Mouse (Mus musculus) hindbrain, embryonic 15.5 days (tissue): ENCODE results near the gene Tspo2. TPM values are rescaled to one million over a fixed set of nuclear protein-coding genes. Genes with fewer than 3 reads are reported as not detected.
"Not testable (repeated sequence)": the region's sequence is repeated elsewhere in the genome, so short reads cannot be mapped to it uniquely, and the experiment has no call there.

Experiments used
- ATAC-seq: fragments of 200-750 bp; cut with Nextera tagmentation; 2 replicates; pipeline ENCODE4 v1.8.0; 2017; ENCODE audit warnings: low read depth, moderate number of reproducible peaks, moderate TSS enrichment; ENCODE audit not compliant: low FRiP score
- H3K27ac ChIP-seq: fragments of 300-500 bp; sonication (generic); replicated peaks from 2 replicates; pipeline ENCODE4 v1.5.1; 2015; ENCODE audit warnings: mild to moderate bottlenecking, inconsistent platforms
- H3K27me3 ChIP-seq: fragments of 300-500 bp; sonication (generic); 2 replicates; pipeline ENCODE4 v1.6.1; 2015; ENCODE audit warnings: control low read depth, inconsistent platforms
- H3K36me3 ChIP-seq: fragments of 300-500 bp; sonication (generic); 2 replicates; pipeline ENCODE4 v1.6.1; 2015; ENCODE audit warnings: control low read depth, inconsistent platforms
- H3K4me1 ChIP-seq: fragments of 300-500 bp; sonication (generic); replicated peaks from 2 replicates; pipeline ENCODE4 v1.6.1; 2015; ENCODE audit warnings: control low read depth, inconsistent platforms
- H3K4me2 ChIP-seq: fragments of 300-500 bp; sonication (generic); 2 replicates; pipeline ENCODE4 v1.6.1; 2015; ENCODE audit warnings: moderate library complexity, mild to moderate bottlenecking, inconsistent platforms
- H3K4me3 ChIP-seq: fragments of 300-500 bp; sonication (generic); 2 replicates; pipeline ENCODE4 v1.5.1; 2015; ENCODE audit warnings: mild to moderate bottlenecking, inconsistent platforms
- H3K9ac ChIP-seq: fragments of 300-500 bp; sonication (generic); 2 replicates; pipeline ENCODE4 v1.6.1; 2015; ENCODE audit warnings: inconsistent platforms
- H3K9me3 ChIP-seq: fragments of 300-500 bp; sonication (generic); 2 replicates; pipeline ENCODE4 v1.6.1; 2016; ENCODE audit warnings: control low read depth, inconsistent platforms
- WGBS: fragments of 180-500 bp; shearing (Covaris S2); methylation state at CpG from one replicate; pipeline ENCODE4 v1.1.7; 2015; 5-methylcytosine and 5-hydroxymethylcytosine counted together
- polyA plus RNA-seq: library from polyadenylated mRNA; unstranded; fragments of >200 nt; fragmentation: Nextera tagmentation; extraction: Ambion mirVana; gene quantifications from 2 replicates; pipeline ENCODE4 v1.2.1, GENCODE M21; 2015

The Tspo2 gene
- 1.2 and 1.8 TPM in 2 replicates for polyA plus RNA-seq

DNA sequence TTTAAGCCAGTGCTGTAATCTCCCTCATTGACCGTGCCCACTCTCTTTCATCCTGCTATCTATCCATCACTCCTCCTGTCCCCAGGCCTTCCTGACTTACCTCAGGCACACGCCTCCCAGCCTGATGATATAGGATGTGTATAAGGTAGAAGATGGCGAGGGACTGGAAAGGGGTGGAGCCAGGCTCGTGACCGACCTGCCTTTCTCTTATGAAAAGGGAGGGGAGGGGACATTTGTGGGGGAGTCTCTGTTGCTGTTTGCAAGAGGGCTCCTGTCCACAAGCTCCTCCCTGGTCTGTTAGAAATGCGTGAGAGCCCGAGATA is at the start of gene Tspo2:
Tspo2 (minus strand) TSS at position 170 of the 323 bp plus-strand sequence.
- WGBS: 63% methylated on average over 7 of the region's 7 CpGs
- H3K9ac ChIP-seq: no peak within 1 kb of the TSS
- no peaks in the 10 kb centered on the region for H3K9me3 ChIP-seq
- no peaks in the 10 kb centered on the region for H3K27me3 ChIP-seq
- no peak within 1 kb of the TSS for H3K4me2 ChIP-seq
- no peak within 1 kb of the TSS for H3K4me3 ChIP-seq
- H3K4me1 ChIP-seq: 0 out of 2 replicates have a peak, but pooled peaks cover 3% of the 10 kb centered on the region
- no peak within 1 kb of the TSS for H3K27ac ChIP-seq
- no peaks in the 10 kb centered on the region for H3K36me3 ChIP-seq
- ATAC-seq: no peak

DNA sequence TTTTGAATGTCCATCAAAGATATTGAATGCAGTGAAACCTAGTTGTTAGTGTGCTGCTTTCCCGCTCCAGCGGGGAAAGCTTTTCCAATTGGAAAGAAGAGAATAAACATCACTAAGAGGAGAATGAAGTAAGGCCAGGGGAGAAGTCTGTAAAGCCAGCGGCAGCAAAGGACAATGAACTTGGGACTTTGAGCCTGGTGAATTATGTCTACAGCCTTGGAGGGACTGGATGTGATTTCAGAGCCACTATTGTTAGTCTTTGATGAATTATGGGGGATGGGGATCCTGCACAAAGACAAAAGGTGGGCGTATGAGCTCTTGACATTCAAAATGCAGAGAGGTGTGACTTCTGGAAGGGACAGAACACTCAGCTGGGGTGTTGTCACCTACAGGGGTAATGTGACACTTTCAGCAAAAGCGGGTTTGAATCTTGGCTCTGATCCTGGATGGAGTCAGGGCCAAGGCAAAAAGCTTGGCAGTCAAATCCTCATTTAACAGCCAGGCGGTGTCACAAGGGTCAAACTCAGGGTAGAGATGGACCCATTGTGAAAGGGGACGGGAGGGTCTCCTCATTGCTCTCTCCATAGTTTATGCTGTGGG is 49.6 kb upstream of the Tspo2 start:
- no peaks in the 10 kb centered on the region for H3K36me3 ChIP-seq
- 72% methylated on average over 7 of the region's 7 CpGs for WGBS
- no peaks in the 10 kb centered on the region for H3K27me3 ChIP-seq
- peaks cover 12% of the 10 kb centered on the region for H3K4me1 ChIP-seq
- H3K9me3 ChIP-seq: no peaks in the 10 kb centered on the region
- no peak overlapping the region for H3K4me3 ChIP-seq
- no peak overlapping the region for H3K27ac ChIP-seq
- H3K9ac ChIP-seq: no peak overlapping the region
- H3K4me2 ChIP-seq: no peak overlapping the region
- no peak for ATAC-seq

GRCm38 (mm10) chr17:48497986-48498385 is 46.7 kb upstream of the Tspo2 start:
- Histone ChIP-seq H3K4me3 (no peak overlapping the region), H3K4me2 (no peak overlapping the region), H3K9me3 (no peaks in the 10 kb centered on the region), H3K27ac (no peak overlapping the region), H3K9ac (no peak overlapping the region), H3K4me1 (no peaks in the 10 kb centered on the region), H3K27me3 (no peaks in the 10 kb centered on the region), H3K36me3 (no peaks in the 10 kb centered on the region)
- no peak for ATAC-seq
- WGBS: 89% methylated on average over 3 of the region's 3 CpGs

GRCm38 (mm10) chr17:48493986-48494385 is 42.7 kb upstream of the Tspo2 start:
- 61% methylated on average over 8 of the region's 8 CpGs for WGBS
- H3K4me3 ChIP-seq: no peak overlapping the region
- no peaks in the 10 kb centered on the region for H3K4me1 ChIP-seq
- no peak overlapping the region for H3K9ac ChIP-seq
- no peak overlapping the region for H3K27ac ChIP-seq
- H3K4me2 ChIP-seq: no peak overlapping the region
- no peaks in the 10 kb centered on the region for H3K36me3 ChIP-seq
- no peak for ATAC-seq
- no peaks in the 10 kb centered on the region for H3K27me3 ChIP-seq
- H3K9me3 ChIP-seq: no peaks in the 10 kb centered on the region

DNA sequence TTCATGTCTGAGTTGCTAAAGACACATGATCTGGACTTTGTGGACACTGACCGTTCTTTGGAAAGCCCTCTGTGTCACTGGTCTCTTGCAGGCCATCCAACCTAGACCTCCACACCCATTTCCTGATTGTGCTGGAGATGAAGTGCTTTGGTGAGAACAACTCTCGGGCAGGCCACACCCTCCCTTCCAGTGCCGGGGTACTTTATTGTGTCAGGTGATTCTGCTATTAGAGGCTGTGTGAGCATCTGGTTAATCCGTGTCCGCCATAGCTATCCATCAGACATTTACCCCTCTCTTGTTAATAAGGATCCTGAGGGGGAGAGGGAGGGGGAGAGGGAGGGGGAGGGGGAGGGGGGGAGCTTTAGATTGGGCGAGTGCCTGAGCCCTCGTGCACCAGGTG is 42.3 kb upstream of the Tspo2 start:
- no peak overlapping the region for H3K27ac ChIP-seq
- WGBS: 50% methylated on average over 7 of the region's 7 CpGs
- no peak for ATAC-seq

DNA sequence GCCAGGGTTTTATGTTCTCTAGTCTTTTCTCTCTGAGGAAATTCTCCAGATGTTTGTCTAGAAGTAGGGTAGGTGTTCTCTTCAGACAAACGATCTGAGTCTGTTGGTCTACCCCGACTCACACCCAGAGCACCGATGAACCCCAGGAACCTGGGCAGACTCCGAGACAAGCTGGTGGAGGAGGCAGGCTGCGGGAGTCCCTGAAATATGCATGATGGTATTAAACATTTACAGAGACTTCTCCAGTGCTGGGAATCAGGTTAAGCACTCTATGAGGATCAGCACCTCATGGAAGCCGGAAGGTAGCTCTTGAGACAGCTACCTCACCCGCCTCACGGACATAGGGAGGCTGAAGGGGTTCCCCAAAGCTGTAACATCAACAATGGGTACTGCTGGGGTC is 41.3 kb upstream of the Tspo2 start:
- no peak overlapping the region for H3K9ac ChIP-seq
- no peaks in the 10 kb centered on the region for H3K27me3 ChIP-seq
- 92% methylated on average over 8 of the region's 8 CpGs for WGBS
- H3K4me3 ChIP-seq: no peak overlapping the region
- H3K27ac ChIP-seq: no peak overlapping the region
- no peak for ATAC-seq
- no peaks in the 10 kb centered on the region for H3K4me1 ChIP-seq
- H3K9me3 ChIP-seq: no peaks in the 10 kb centered on the region
- H3K4me2 ChIP-seq: no peak overlapping the region
- H3K36me3 ChIP-seq: no peaks in the 10 kb centered on the region

More for the DNA sequence above, 42.3 kb upstream of the Tspo2 start:
- Histone ChIP-seq H3K4me3 (no peak overlapping the region), H3K4me1 (no peaks in the 10 kb centered on the region), H3K27me3 (no peaks in the 10 kb centered on the region), H3K9me3 (no peaks in the 10 kb centered on the region), H3K36me3 (no peaks in the 10 kb centered on the region), H3K4me2 (no peak overlapping the region), H3K9ac (no peak overlapping the region)

- no peaks in the 10 kb centered on the region for H3K9me3 ChIP-seq
- H3K4me1 ChIP-seq: no peaks in the 10 kb centered on the region
- no peak overlapping the region for H3K4me2 ChIP-seq
- H3K27me3 ChIP-seq: no peaks in the 10 kb centered on the region
- H3K4me3 ChIP-seq: no peak overlapping the region
- no peak overlapping the region for H3K9ac ChIP-seq
- no peak for ATAC-seq
- H3K27ac ChIP-seq: no peak overlapping the region
- WGBS: 89% methylated on average over 3 of the region's 3 CpGs
- no peaks in the 10 kb centered on the region for H3K36me3 ChIP-seq
These were observed 38.1 kb upstream of the Tspo2 start for GRCm38 (mm10) chr17:48489466-48489865.

DNA sequence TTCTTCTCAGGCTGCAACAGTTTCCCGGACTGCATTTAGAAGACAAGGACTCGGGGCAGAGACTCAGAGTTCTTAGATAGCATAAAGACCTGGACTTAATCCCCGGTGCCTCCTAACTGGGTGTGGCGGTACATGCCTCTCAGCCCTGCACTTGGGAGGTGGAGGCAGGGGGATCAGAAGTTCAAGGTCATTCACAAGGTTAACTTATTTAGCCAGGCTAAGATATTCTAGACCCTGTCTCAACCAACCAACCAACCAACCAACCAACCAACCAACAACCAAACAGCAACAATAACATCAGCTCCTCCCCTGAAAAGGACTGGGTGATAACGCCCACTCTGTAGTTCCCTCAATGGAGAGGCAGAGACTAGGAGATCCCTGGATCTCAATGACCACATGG is 32.9 kb upstream of the Tspo2 start:
- no peaks in the 10 kb centered on the region for H3K27me3 ChIP-seq
- no peak for ATAC-seq
- H3K9ac ChIP-seq: no peak overlapping the region
- H3K27ac ChIP-seq: no peak overlapping the region
- no peak overlapping the region for H3K4me2 ChIP-seq
- H3K4me3 ChIP-seq: no peak overlapping the region
- 93% methylated on average over 5 of the region's 5 CpGs for WGBS
- no peaks in the 10 kb centered on the region for H3K4me1 ChIP-seq
- no peaks in the 10 kb centered on the region for H3K9me3 ChIP-seq
- no peaks in the 10 kb centered on the region for H3K36me3 ChIP-seq

DNA sequence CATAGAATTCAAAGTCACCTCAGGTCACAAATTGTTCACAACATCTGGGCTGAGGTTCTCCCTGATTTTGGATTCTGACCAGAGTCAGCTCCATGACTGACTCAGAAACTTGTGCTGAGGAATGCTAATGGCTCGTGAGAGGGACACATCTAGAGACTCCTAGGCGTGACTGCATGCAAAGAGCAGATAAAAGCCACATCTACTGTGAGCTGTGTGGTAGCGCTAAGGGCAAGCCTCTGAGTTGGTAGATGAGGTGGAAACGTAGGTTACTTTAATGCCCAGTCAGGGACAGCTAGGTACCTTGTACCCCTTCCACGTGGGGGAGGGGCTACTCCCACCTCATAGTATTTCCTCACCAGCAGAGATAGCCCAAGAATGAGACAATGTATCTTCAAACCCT is 32.4 kb upstream of the Tspo2 start:
- Histone ChIP-seq H3K27ac (no peak overlapping the region), H3K36me3 (no peaks in the 10 kb centered on the region), H3K4me1 (no peaks in the 10 kb centered on the region), H3K9me3 (no peaks in the 10 kb centered on the region), H3K4me3 (no peak overlapping the region), H3K9ac (no peak overlapping the region), H3K4me2 (no peak overlapping the region), H3K27me3 (no peaks in the 10 kb centered on the region)
- 81% methylated on average over 5 of the region's 5 CpGs for WGBS
- ATAC-seq: no peak

GRCm38 (mm10) chr17:48479952-48480351 is 28.6 kb upstream of the Tspo2 start:
- H3K36me3 ChIP-seq: no peaks in the 10 kb centered on the region
- no peak for ATAC-seq
- no peak overlapping the region for H3K9ac ChIP-seq
- H3K27me3 ChIP-seq: no peaks in the 10 kb centered on the region
- 83% methylated on average over 10 of the region's 10 CpGs for WGBS
- no peak overlapping the region for H3K4me3 ChIP-seq
- H3K9me3 ChIP-seq: no peaks in the 10 kb centered on the region
- H3K4me2 ChIP-seq: no peak overlapping the region
- no peak overlapping the region for H3K27ac ChIP-seq
- no peaks in the 10 kb centered on the region for H3K4me1 ChIP-seq

- Histone ChIP-seq H3K9me3 (no peaks in the 10 kb centered on the region), H3K27ac (no peak overlapping the region)
- WGBS: 80% methylated on average over 8 of the region's 8 CpGs
These were observed 24.1 kb upstream of the Tspo2 start for GRCm38 (mm10) chr17:48475444-48475843.

GRCm38 (mm10) chr17:48474282-48474681 is 23.0 kb upstream of the Tspo2 start:
- H3K36me3 ChIP-seq, H3K4me2 ChIP-seq, H3K9ac ChIP-seq, H3K27ac ChIP-seq, H3K9me3 ChIP-seq, H3K27me3 ChIP-seq, H3K4me3 ChIP-seq, H3K4me1 ChIP-seq, ATAC-seq: not testable (repeated sequence)
- 86% methylated on average over 6 of the region's 6 CpGs for WGBS

More at GRCm38 (mm10) chr17:48475444-48475843, 24.1 kb upstream of the Tspo2 start:
- no peak overlapping the region for H3K9ac ChIP-seq
- no peaks in the 10 kb centered on the region for H3K4me1 ChIP-seq
- no peaks in the 10 kb centered on the region for H3K27me3 ChIP-seq
- H3K4me3 ChIP-seq: no peak overlapping the region
- ATAC-seq: no peak
- no peaks in the 10 kb centered on the region for H3K36me3 ChIP-seq
- no peak overlapping the region for H3K4me2 ChIP-seq
